Mouse (Mus musculus) stomach, embryonic 14.5 days (tissue): ENCODE measurements around the gene Ankrd13d. TPM values are rescaled to one million over a fixed set of nuclear protein-coding genes. Genes with fewer than 3 reads are reported as not detected.

Experiments used
- ATAC-seq: fragments of 200-750 bp; cut with Nextera tagmentation; 2 replicates; pipeline ENCODE4 v1.8.0; 2017; ENCODE audit warnings: low read depth, moderate TSS enrichment; ENCODE audit not compliant: insufficient number of reproducible peaks, insufficient read depth, low FRiP score
- H3K27ac ChIP-seq: fragments of 300-500 bp; sonication (generic); 2 replicates; pipeline ENCODE4 v1.5.1; 2014; ENCODE audit warnings: mild to moderate bottlenecking, low read length, moderate library complexity, mixed read lengths
- H3K27me3 ChIP-seq: fragments of 300-500 bp; sonication (generic); 2 replicates; pipeline ENCODE4 v1.6.1; 2014; ENCODE audit warnings: low read length, control low read depth, mixed read lengths; ENCODE audit not compliant: control insufficient read depth, insufficient read depth
- H3K36me3 ChIP-seq: fragments of 300-500 bp; sonication (generic); 2 replicates; pipeline ENCODE4 v1.6.1; 2014; ENCODE audit warnings: mild to moderate bottlenecking, control low read depth, low read length, moderate library complexity, mixed read lengths; ENCODE audit not compliant: control insufficient read depth, insufficient read depth
- H3K4me1 ChIP-seq: fragments of 300-500 bp; sonication (generic); 2 replicates; pipeline ENCODE4 v1.6.1; 2014; ENCODE audit warnings: low read length, control low read depth, mixed read lengths; ENCODE audit not compliant: control insufficient read depth, insufficient read depth
- H3K4me2 ChIP-seq: fragments of 300-500 bp; sonication (generic); replicated peaks from 2 replicates; pipeline ENCODE4 v1.6.1; 2014; ENCODE audit warnings: low read depth, low read length, control low read depth
- H3K4me3 ChIP-seq: fragments of 300-500 bp; sonication (generic); 2 replicates; pipeline ENCODE4 v1.5.1; 2014; ENCODE audit warnings: low read depth, low read length, control low read depth
- H3K9ac ChIP-seq: fragments of 300-500 bp; sonication (generic); replicated peaks from 2 replicates; pipeline ENCODE4 v1.6.1; 2014; ENCODE audit warnings: low read depth, mild to moderate bottlenecking, control low read depth, low read length, moderate library complexity, mixed read lengths
- H3K9me3 ChIP-seq: fragments of 300-500 bp; sonication (generic); 2 replicates; pipeline ENCODE4 v1.6.1; 2016; ENCODE audit warnings: low read depth, low read length, control low read depth; ENCODE audit not compliant: control insufficient read depth
- WGBS: fragments of 180-500 bp; shearing (Covaris S2); extraction: QIAGEN DNeasy Blood & Tissue Kit; methylation state at CpG from one replicate; pipeline ENCODE4 v1.1.7; 2014; 5-methylcytosine and 5-hydroxymethylcytosine counted together
- polyA plus RNA-seq: library from polyadenylated mRNA; unstranded; fragments of >200 nt; fragmentation: Nextera tagmentation; extraction: Ambion mirVana; gene quantifications from 2 replicates; pipeline ENCODE4 v1.2.1, GENCODE M21; 2014

Ankrd13d gene
- polyA plus RNA-seq, 1 experiment from 2014 or later = 13.0 TPM

DNA sequence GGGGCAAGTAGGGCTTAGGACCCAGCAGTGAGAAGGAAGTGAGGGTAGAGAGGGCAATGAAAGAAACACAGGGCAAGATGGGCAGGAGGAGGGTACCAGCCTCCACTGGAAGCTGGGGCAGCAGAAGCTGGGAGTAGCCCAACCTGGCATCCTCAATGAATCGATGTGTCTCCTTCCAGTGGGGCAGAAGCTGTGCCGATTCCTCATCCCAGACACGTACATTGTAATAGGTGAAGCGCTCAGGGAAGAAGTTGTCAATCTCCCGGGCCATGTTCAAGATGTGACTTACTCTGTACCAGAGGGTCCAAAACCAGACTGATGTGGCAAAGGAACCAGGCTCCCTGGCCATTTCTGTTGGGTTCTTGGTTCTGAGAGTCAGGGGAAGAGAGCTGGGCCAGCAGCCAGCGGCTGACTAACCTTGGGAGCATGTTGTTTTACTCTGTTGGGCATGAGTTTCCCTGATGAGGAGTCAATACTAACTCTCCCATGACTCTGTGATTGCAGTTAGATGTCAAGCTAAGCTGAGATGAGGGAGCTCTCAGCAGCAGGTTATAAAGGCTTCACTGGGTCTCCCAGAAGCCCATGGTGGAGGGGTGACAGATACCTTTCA is 18.7 kb downstream of the Ankrd13d start:
- Histone ChIP-seq H3K9ac (no peak overlapping the region), H3K27ac (no peak overlapping the region), H3K4me1 (no peaks in the 10 kb centered on the region), H3K4me3 (no peak overlapping the region), H3K27me3 (no peaks in the 10 kb centered on the region), H3K9me3 (no peaks in the 10 kb centered on the region), H3K36me3 (no peaks in the 10 kb centered on the region), H3K4me2 (no peak overlapping the region)
- ATAC-seq = no peak
- WGBS = 94% methylated on average over 6 of the region's 6 CpGs

- H3K27ac ChIP-seq = no peak overlapping the region
- peak; percentile 83; the same call in 1 of the 2 replicates for ATAC-seq
- WGBS = 60% methylated on average over 14 of the region's 14 CpGs
Observed at GRCm38 (mm10) chr19:4263702-4264101, 19.2 kb downstream of the Ankrd13d start.

DNA sequence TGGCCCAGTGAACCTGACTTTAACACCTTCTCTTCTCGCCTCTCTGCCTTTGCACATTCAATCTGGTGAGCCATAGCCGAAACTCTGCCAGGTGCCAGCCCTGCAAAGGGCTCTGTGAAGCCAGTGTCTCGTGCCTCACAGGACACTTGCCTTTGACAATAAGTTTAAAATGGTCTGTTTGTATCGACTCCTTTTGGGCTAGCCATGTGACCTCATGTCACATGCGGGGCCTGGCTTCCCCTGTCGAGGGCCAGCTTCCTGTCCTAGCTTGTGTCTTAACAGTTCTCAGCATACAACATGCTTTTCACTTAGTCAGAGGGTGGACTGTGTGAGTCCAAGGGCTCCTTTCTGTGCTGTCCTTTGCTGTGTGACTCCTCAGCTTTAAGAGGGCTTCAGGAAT is 20.2 kb downstream of the Ankrd13d start:
- H3K27me3 ChIP-seq = no peaks in the 10 kb centered on the region
- no peak for ATAC-seq
- no peak overlapping the region for H3K9ac ChIP-seq
- no peak overlapping the region for H3K4me2 ChIP-seq
- 68% methylated on average over 6 of the region's 6 CpGs for WGBS
- H3K4me3 ChIP-seq = no peak overlapping the region
- H3K27ac ChIP-seq = no peak overlapping the region
- H3K9me3 ChIP-seq = no peaks in the 10 kb centered on the region
- no peaks in the 10 kb centered on the region for H3K4me1 ChIP-seq
- H3K36me3 ChIP-seq = no peaks in the 10 kb centered on the region

More at GRCm38 (mm10) chr19:4263702-4264101, 19.2 kb downstream of the Ankrd13d start:
- Histone ChIP-seq H3K9me3 (no peaks in the 10 kb centered on the region), H3K9ac (no peak overlapping the region), H3K4me3 (no peak overlapping the region), H3K27me3 (no peaks in the 10 kb centered on the region), H3K4me2 (no peak overlapping the region), H3K36me3 (no peaks in the 10 kb centered on the region), H3K4me1 (no peaks in the 10 kb centered on the region)

DNA sequence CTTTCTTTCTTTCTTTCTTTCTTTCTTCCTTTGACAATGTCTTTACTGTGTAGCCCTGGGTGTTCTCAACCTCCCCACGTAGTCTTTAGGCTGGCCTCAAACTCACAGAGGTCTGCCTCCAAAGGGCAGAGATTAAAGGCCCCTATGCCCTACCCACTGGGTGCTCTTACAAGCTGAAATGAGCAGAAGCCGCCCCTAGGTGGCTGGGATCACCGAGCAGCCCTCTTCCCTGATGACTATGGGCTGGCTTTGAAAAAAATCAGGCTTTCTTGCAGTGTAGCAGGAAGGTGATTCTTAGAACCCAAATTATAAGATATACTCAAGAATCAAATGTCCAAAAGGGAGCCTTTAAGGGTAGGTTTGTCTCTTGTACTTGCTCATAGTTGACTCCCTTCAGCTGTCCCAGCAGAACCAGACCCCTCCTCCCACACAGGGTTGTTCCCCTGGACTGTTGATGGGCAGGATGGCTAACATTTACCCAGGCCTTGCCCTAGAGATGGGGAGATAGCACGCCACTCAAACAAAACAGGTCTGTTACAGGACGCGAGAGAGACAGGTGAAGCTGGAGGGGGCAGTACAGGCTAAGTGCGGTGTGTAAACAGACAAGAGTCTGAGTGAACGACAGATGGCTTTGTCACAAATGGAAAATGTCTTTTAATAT is 21.8 kb downstream of the Ankrd13d start:
- Histone ChIP-seq H3K4me2 (no peak overlapping the region), H3K9ac (no peak overlapping the region), H3K9me3 (no peaks in the 10 kb centered on the region), H3K4me1 (no peaks in the 10 kb centered on the region), H3K4me3 (no peak overlapping the region), H3K27ac (no peak overlapping the region), H3K36me3 (no peaks in the 10 kb centered on the region), H3K27me3 (no peaks in the 10 kb centered on the region)
- peak; percentile 62; the same call in 1 of the 2 replicates for ATAC-seq
- 43% methylated on average over 8 of the region's 8 CpGs for WGBS

GRCm38 (mm10) chr19:4257897-4258252 is 25.1 kb downstream of the Ankrd13d start:
- no peak for ATAC-seq
- Histone ChIP-seq H3K9me3 (no peaks in the 10 kb centered on the region), H3K4me1 (no peaks in the 10 kb centered on the region), H3K27me3 (no peaks in the 10 kb centered on the region), H3K4me2 (peak overlapping the region; percentile 81), H3K36me3 (no peaks in the 10 kb centered on the region), H3K9ac (peak overlapping the region; percentile 11; the same call in 1 of the 2 replicates), H3K4me3 (peak overlapping the region; percentile 54), H3K27ac (no peak overlapping the region)
- WGBS = 22% methylated on average over 12 of the region's 12 CpGs

DNA sequence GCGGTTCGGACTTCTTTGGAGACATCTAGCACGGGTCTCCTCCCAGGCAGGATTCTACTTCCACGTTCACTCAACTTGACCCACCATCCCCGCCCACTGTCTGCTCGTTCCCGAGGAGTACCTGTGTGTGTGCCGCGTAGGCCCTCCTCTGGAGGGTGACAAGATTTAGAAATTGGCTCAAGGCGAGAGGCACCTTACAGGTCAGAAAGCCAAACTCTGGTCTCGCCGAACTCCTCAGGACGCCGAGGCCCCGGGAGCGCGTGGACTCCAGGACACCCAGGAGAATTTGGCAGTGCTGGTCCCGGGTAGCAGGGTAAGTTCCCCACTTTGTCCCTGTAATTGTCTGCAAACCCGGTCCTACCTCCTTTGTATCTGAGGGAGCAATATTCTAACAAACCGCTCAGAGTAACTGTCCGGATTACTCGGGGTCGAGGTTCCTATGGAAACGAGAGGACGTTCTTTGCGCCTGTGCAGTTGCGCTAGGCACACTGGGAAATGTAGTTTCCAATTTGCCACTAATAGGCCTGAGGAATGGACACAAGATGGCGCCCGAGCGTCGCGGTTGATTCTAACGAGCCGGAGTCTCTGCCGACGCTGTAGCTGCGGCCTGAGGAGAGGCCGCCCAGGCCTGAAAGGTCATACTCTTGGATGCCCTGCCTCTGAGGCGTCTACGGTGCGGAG is 25.6 kb downstream of the Ankrd13d start:
- H3K4me3 ChIP-seq = peak overlapping the region; percentile 54
- no peaks in the 10 kb centered on the region for H3K4me1 ChIP-seq
- H3K9ac ChIP-seq = peak overlapping the region; percentile 19; the same call in 1 of the 2 replicates
- ATAC-seq = peak; percentile 84
- no peak overlapping the region for H3K27ac ChIP-seq
- H3K4me2 ChIP-seq = peak overlapping the region; percentile 81
- no peaks in the 10 kb centered on the region for H3K27me3 ChIP-seq
- WGBS = under 1% methylated on average over 41 of the region's 41 CpGs
- H3K9me3 ChIP-seq = no peaks in the 10 kb centered on the region
- H3K36me3 ChIP-seq = no peaks in the 10 kb centered on the region

- H3K27ac ChIP-seq = no peak overlapping the region
- H3K9me3 ChIP-seq = no peaks in the 10 kb centered on the region
- ATAC-seq = no peak
- WGBS = 74% methylated on average over 11 of the region's 11 CpGs
- H3K4me2 ChIP-seq = no peak overlapping the region
- H3K27me3 ChIP-seq = no peaks in the 10 kb centered on the region
- H3K9ac ChIP-seq = no peak overlapping the region
- no peaks in the 10 kb centered on the region for H3K4me1 ChIP-seq
- no peak overlapping the region for H3K4me3 ChIP-seq
- no peaks in the 10 kb centered on the region for H3K36me3 ChIP-seq
Observed at GRCm38 (mm10) chr19:4255583-4256162, 27.3 kb downstream of the Ankrd13d start.

DNA sequence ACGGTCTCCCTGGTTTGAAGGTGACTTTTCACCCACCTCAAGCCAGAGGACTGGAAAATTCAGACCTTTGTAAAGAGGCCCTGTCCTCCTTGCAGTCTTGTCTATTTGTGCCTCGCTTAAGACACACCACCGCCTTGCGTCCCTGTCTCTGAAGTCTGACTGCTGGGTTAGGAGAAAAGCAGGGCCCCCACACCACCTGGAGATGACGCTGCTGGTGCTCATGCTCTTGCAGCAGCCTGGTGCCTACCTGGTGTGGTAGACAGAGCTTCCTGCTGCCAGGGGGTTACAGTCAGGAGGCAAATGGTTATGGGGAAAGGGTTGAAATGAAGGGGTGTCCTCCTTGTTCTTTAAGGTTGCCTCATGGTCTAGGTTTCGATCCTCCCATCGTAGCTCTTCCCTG is 28.7 kb downstream of the Ankrd13d start:
- WGBS = 89% methylated on average over 7 of the region's 7 CpGs
- ATAC-seq = no peak

More for the DNA sequence above, 28.7 kb downstream of the Ankrd13d start:
- Histone ChIP-seq H3K4me2 (no peak overlapping the region), H3K27me3 (no peaks in the 10 kb centered on the region), H3K9me3 (no peaks in the 10 kb centered on the region), H3K4me3 (no peak overlapping the region), H3K36me3 (no peaks in the 10 kb centered on the region), H3K27ac (no peak overlapping the region), H3K9ac (no peak overlapping the region), H3K4me1 (no peaks in the 10 kb centered on the region)
